Mouse (Mus musculus) intestine, embryonic 14.5 days (tissue): Measurements from ENCODE around the gene Irf8. TPM values are rescaled to one million over a fixed set of nuclear protein-coding genes. Genes with fewer than 3 reads are reported as not detected.

Experiments used
- ATAC-seq: fragments of 200-750 bp; cut with Nextera tagmentation; replicated peaks from 2 replicates; pipeline ENCODE4 v1.8.0; 2017; ENCODE audit warnings: low read depth, moderate number of reproducible peaks, moderate TSS enrichment, moderate library complexity; ENCODE audit not compliant: low FRiP score, low TSS enrichment
- DNase-seq: peaks from one replicate; pipeline ENCODE4 v3.0.0-alpha.2; 2018; ENCODE audit warnings: low spot score
- H3K27ac ChIP-seq: fragments of 300-500 bp; sonication (generic); 2 replicates; pipeline ENCODE4 v1.5.1; 2014; ENCODE audit warnings: low read depth, mild to moderate bottlenecking, control low read depth
- H3K27me3 ChIP-seq: fragments of 300-500 bp; sonication (generic); replicated peaks from 2 replicates; pipeline ENCODE4 v1.6.1; 2014; ENCODE audit warnings: low read length, control low read depth; ENCODE audit not compliant: control insufficient read depth, insufficient read depth
- H3K36me3 ChIP-seq: fragments of 300-500 bp; sonication (generic); 2 replicates; pipeline ENCODE4 v1.6.1; 2014; ENCODE audit warnings: low read length, control low read depth; ENCODE audit not compliant: control insufficient read depth, insufficient read depth
- H3K4me1 ChIP-seq: fragments of 300-500 bp; sonication (generic); replicated peaks from 2 replicates; pipeline ENCODE4 v1.6.1; 2014; ENCODE audit warnings: low read length, control low read depth, mixed read lengths; ENCODE audit not compliant: control insufficient read depth, insufficient read depth
- H3K4me2 ChIP-seq: fragments of 300-500 bp; sonication (generic); 2 replicates; pipeline ENCODE4 v1.6.1; 2014; ENCODE audit warnings: low read length
- H3K4me3 ChIP-seq: fragments of 300-500 bp; sonication (generic); 2 replicates; pipeline ENCODE4 v1.5.1; 2014; ENCODE audit warnings: low read depth, low read length, control low read depth, mixed read lengths
- H3K9ac ChIP-seq: fragments of 300-500 bp; sonication (generic); 2 replicates; pipeline ENCODE4 v1.6.1; 2014; ENCODE audit warnings: mild to moderate bottlenecking, low read length
- H3K9me3 ChIP-seq: fragments of 300-500 bp; sonication (generic); 2 replicates; pipeline ENCODE4 v1.6.1; 2016; ENCODE audit warnings: low read length, control low read depth; ENCODE audit not compliant: control insufficient read depth
- WGBS: fragments of 180-500 bp; shearing (Covaris S2); extraction: QIAGEN DNeasy Blood & Tissue Kit; methylation state at CpG from one replicate; pipeline ENCODE4 v1.1.7; 2014; 5-methylcytosine and 5-hydroxymethylcytosine counted together
- polyA plus RNA-seq: library from polyadenylated mRNA; unstranded; fragments of >200 nt; fragmentation: Nextera tagmentation; extraction: Ambion mirVana; gene quantifications from 2 replicates; pipeline ENCODE4 v1.2.1, GENCODE M21; 2014

The Irf8 gene
- polyA plus RNA-seq = 26.9 and 32.2 TPM in 2 replicates

GRCm38 (mm10) chr8:120735770-120736481 is at the start of gene Irf8:
Gene Irf8 (plus strand): TSS chr8:120736358.
- ATAC-seq = peak; percentile 90
- Histone ChIP-seq H3K4me3 (peak within 1 kb of the TSS; percentile 53), H3K4me1 (0 out of 2 replicates have a peak, but pooled peaks cover 8% of the 10 kb centered on the region), H3K27ac (no peak within 1 kb of the TSS), H3K9ac (peak within 1 kb of the TSS; percentile 53), H3K27me3 (peaks cover 27% of the 10 kb centered on the region), H3K9me3 (no peaks in the 10 kb centered on the region), H3K4me2 (peak within 1 kb of the TSS; percentile 94), H3K36me3 (no peaks in the 10 kb centered on the region)
- under 1% methylated on average over 59 of the region's 62 CpGs for WGBS
- peak; percentile 94 for DNase-seq

GRCm38 (mm10) chr8:120686576-120686975 is 49.6 kb upstream of the Irf8 start:
- H3K4me1 ChIP-seq = peaks cover 25% of the 10 kb centered on the region
- H3K27ac ChIP-seq = no peak overlapping the region
- no peak overlapping the region for H3K4me2 ChIP-seq
- WGBS = 78% methylated on average over 5 of the region's 5 CpGs
- ATAC-seq (no peak), DNase-seq (no peak)
- H3K36me3 ChIP-seq = no peaks in the 10 kb centered on the region
- no peaks in the 10 kb centered on the region for H3K9me3 ChIP-seq
- H3K27me3 ChIP-seq = no peaks in the 10 kb centered on the region
- no peak overlapping the region for H3K9ac ChIP-seq
- H3K4me3 ChIP-seq = no peak overlapping the region

- H3K4me1 ChIP-seq = peaks cover 27% of the 10 kb centered on the region
- H3K9me3 ChIP-seq = no peaks in the 10 kb centered on the region
- no peak overlapping the region for H3K27ac ChIP-seq
- WGBS = 56% methylated on average over 8 of the region's 8 CpGs
- no peak for ATAC-seq
- no peak overlapping the region for H3K9ac ChIP-seq
- no peak overlapping the region for H3K4me2 ChIP-seq
- no peaks in the 10 kb centered on the region for H3K27me3 ChIP-seq
- H3K36me3 ChIP-seq = no peaks in the 10 kb centered on the region
- DNase-seq = no peak
- H3K4me3 ChIP-seq = no peak overlapping the region
These were observed 48.4 kb upstream of the Irf8 start for GRCm38 (mm10) chr8:120687786-120688185.

- no peaks in the 10 kb centered on the region for H3K9me3 ChIP-seq
- ATAC-seq (no peak), DNase-seq (no peak)
- 84% methylated on average over 7 of the region's 7 CpGs for WGBS
- no peak overlapping the region for H3K4me2 ChIP-seq
- H3K36me3 ChIP-seq = no peaks in the 10 kb centered on the region
- no peaks in the 10 kb centered on the region for H3K27me3 ChIP-seq
- no peak overlapping the region for H3K27ac ChIP-seq
- peaks cover 29% of the 10 kb centered on the region for H3K4me1 ChIP-seq
- H3K9ac ChIP-seq = no peak overlapping the region
- no peak overlapping the region for H3K4me3 ChIP-seq
These were observed 47.6 kb upstream of the Irf8 start for GRCm38 (mm10) chr8:120688511-120688910.

GRCm38 (mm10) chr8:120692934-120693333 is 43.2 kb upstream of the Irf8 start:
- Histone ChIP-seq H3K4me2 (no peak overlapping the region), H3K27ac (no peak overlapping the region), H3K4me1 (peaks cover 43% of the 10 kb centered on the region), H3K9me3 (no peaks in the 10 kb centered on the region), H3K36me3 (no peaks in the 10 kb centered on the region), H3K4me3 (no peak overlapping the region), H3K27me3 (no peaks in the 10 kb centered on the region), H3K9ac (no peak overlapping the region)
- DNase-seq (no peak), ATAC-seq (no peak)
- 47% methylated on average over 4 of the region's 4 CpGs for WGBS

- Histone ChIP-seq H3K9ac (no peak overlapping the region), H3K36me3 (no peaks in the 10 kb centered on the region), H3K4me2 (peak overlapping the region; percentile 30), H3K4me3 (no peak overlapping the region), H3K27ac (peak overlapping the region; percentile 73), H3K9me3 (no peaks in the 10 kb centered on the region), H3K27me3 (no peaks in the 10 kb centered on the region), H3K4me1 (peaks cover 51% of the 10 kb centered on the region)
- ATAC-seq = peak; percentile 88
- peak; percentile 90 for DNase-seq
- WGBS = 9% methylated on average over 22 of the region's 22 CpGs
These were observed 42.2 kb upstream of the Irf8 start for GRCm38 (mm10) chr8:120693861-120694493.

GRCm38 (mm10) chr8:120696401-120697153 is 39.6 kb upstream of the Irf8 start:
- WGBS = 27% methylated on average over 13 of the region's 13 CpGs
- peak; percentile 74 for DNase-seq
- no peak overlapping the region for H3K9ac ChIP-seq

GRCm38 (mm10) chr8:120697154-120697978 is 38.8 kb upstream of the Irf8 start:
- no peak overlapping the region for H3K9ac ChIP-seq
- no peaks in the 10 kb centered on the region for H3K36me3 ChIP-seq
- DNase-seq (peak; percentile 76), ATAC-seq (no peak)
- peak overlapping the region; percentile 83 for H3K27ac ChIP-seq
- no peaks in the 10 kb centered on the region for H3K27me3 ChIP-seq
- no peaks in the 10 kb centered on the region for H3K9me3 ChIP-seq
- no peak overlapping the region for H3K4me3 ChIP-seq
- H3K4me2 ChIP-seq = no peak overlapping the region; the same call in 1 of the 2 replicates
- peaks cover 51% of the 10 kb centered on the region for H3K4me1 ChIP-seq
- WGBS = 41% methylated on average over 17 of the region's 17 CpGs

More at GRCm38 (mm10) chr8:120696401-120697153, 39.6 kb upstream of the Irf8 start:
- no peak for ATAC-seq
- no peaks in the 10 kb centered on the region for H3K27me3 ChIP-seq
- peak overlapping the region; percentile 9; the same call in 1 of the 2 replicates for H3K4me2 ChIP-seq
- no peak overlapping the region for H3K4me3 ChIP-seq
- H3K36me3 ChIP-seq = no peaks in the 10 kb centered on the region
- H3K4me1 ChIP-seq = peaks cover 51% of the 10 kb centered on the region
- H3K27ac ChIP-seq = peak overlapping the region; percentile 83
- no peaks in the 10 kb centered on the region for H3K9me3 ChIP-seq
